Mouse (Mus musculus) gastrocnemius, adult 8-10 months (tissue): ENCODE data around the gene Id1. TPM values are rescaled to one million over a fixed set of nuclear protein-coding genes. Genes with fewer than 3 reads are reported as not detected.

Source experiments
- DNase-seq, 2 experiments: peaks; one replicate each; pipeline ENCODE4 v3.0.0; 2022; ENCODE audit warnings: low spot score in 2 of 2
- total RNA-seq, 4 experiments: library from RNA; stranded (reverse); gene quantifications; 2 replicates each; pipeline ENCODE4 v1.2.4; 2022

The Id1 gene
- 10 to 100 TPM in 1 of 4 experiments, 1 to 10 TPM in 3; 6.7 to 16.6 (median 8.4) TPM for total RNA-seq

DNA sequence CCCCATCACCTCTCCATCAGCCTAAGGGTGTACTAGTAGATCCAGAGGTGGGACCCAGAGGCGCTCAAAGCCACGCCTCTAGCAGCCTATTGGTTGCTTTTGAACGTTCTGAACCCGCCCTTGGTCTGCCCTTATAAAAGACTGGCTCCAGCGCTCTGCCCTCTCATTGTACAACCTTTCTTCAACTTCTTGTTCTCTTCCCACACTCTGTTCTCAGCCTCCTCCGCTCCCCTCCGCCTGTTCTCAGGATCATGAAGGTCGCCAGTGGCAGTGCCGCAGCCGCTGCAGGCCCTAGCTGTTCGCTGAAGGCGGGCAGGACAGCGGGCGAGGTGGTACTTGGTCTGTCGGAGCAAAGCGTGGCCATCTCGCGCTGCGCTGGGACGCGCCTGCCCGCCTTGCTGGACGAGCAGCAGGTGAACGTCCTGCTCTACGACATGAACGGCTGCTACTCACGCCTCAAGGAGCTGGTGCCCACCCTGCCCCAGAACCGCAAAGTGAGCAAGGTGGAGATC, at the start of gene Id1:
Gene Id1 (plus strand): TSS at position 162 of the 512 bp plus-strand sequence.
- peak; percentile 63 to 70 for DNase-seq

DNA sequence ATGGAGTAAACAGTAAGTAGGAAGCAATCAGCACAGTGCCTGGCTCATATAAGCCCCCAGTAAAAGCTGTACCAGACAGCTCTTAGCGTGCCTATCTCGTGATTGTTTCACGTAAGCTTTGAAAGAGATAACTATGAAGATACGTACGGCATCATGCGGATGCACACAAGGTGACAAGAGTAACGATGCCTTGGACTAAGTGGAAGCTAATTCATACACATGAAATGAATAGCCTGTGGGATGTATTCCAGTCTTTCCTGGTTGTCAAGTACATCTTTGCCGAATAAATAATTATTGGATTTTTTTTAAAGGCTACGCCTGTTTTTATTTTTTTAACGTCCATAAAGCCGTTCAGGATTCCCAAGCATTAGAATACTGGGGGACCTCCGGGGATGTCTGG, 49.7 kb upstream of the Id1 start:
- DNase-seq: no peak

DNA sequence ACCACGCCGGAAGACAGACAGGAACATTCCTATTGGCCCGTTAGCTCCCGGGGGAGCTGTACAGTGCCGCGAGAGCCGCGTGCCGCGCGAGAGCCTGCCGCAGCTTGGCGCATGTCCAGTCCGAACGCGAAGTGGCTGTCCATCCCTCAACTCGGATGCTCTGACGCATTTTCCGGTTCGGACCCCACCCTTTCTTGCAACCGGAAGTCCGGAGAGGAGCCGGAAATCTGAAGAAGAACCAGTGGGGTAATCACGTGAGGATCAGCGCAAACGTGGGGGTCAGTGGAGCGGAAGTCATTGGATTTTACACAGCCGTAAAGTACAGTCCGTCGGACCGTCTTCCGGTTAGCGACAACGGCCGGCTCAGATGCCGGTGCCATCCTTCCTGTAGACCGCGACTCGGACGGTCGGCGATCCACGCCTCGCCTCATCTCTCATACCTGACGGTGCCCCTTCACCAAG, 49.2 kb upstream of the Id1 start, which contains the start of gene Mcts2:
Gene Mcts2 (plus strand): TSS at position 230 of the 462 bp plus-strand sequence.
- DNase-seq: peak; percentile 88 to 93

DNA sequence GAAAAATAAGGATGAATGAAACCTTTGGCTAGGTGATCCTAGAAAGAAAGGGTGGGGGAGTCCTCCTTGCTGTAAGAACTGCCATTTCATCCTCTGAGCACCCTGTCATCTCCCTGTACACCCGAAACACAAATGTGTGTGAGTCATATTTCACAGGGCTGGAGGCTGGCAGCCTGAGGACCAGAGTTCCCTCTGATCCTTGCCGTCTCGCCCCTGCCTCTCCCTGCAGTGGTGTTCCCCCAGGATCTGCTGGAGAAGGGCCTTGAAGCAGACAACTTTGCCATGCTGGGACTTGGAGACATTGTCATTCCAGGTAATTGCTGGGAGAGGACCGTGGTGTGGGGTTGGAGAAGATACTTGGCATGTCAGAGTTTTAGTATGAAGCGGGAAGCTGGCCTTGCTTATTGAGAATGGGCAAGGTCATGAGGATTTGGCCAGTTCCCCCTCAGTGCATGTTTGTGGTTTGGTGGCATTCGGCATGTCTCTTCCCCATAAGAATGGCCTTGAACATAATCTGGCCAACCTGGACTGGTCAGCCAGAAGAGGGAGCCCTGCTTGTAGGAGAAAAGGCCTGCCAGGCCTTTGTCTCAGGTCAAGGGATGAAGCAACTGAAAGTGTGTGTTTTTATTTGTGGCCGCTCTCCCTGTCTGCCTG, 44.4 kb upstream of the Id1 start:
- DNase-seq: no peak

DNA sequence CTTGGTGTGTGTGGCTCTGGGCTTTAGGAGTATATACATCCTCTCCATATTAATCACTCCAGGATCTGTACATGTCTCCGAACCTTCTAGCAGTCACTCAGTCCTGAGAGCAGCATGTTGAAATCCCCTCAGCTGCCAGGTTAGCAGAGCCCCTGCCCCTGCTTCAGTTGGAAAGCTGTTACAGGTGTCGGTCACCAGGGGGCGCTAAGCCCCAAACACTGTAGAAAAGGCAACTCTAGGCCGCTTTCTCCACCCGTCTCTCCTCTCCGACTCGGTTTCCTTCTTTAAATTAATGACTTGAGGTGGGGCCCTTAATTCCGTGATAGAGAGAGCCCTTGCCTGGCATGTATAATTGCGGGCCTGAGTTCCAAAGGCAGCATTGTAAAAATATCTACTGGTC, 42.8 kb upstream of the Id1 start:
- peak in 1 of 2 experiments; percentile 36 for DNase-seq

GRCm38 (mm10) chr2:152693735-152694134, 42.3 kb upstream of the Id1 start:
- DNase-seq: no peak

GRCm38 (mm10) chr2:152694708-152695107, 41.3 kb upstream of the Id1 start:
- DNase-seq: no peak

DNA sequence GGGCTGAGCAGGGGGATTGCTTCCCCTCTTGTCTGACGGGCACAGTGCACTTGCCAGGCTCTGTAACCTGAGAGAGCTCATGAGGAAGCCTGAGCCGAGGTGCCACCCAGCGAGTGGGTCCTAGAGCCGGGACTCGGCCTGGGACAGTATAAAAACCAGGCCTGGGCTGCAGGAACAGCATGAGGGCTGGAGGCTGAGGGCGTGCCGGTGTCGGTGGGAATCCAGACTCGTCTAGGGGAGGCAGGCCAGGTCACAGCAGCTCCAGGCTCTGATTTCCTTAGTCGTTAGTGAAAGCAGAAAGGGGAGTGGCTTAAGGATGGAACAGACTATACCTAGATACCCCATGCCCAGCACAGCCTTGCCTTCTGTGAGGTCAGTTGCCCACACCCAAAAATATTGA, 40.0 kb upstream of the Id1 start:
- DNase-seq: no peak

GRCm38 (mm10) chr2:152696476-152697164, 39.4 kb upstream of the Id1 start:
- peak; percentile 88 for DNase-seq

DNA sequence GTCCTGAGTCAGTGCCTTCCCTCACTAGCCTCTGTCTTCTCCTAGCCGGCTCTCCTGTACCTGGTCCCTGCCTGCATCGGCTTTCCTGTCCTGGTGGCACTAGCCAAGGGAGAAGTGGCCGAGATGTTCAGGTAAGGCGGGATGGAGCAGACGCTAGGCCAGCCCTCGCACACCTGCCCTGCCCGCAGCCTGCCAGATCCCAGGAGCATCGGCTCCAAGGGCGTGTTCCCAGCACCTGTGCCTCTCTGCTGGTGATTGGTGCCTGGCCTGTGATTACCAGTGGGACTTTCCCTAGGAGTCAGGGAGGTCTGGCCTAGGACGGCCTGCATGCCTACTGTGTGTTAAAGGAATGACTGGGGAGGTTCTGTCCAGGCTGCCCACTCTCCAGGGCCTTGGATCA, 35.9 kb upstream of the Id1 start:
- no peak for DNase-seq

DNA sequence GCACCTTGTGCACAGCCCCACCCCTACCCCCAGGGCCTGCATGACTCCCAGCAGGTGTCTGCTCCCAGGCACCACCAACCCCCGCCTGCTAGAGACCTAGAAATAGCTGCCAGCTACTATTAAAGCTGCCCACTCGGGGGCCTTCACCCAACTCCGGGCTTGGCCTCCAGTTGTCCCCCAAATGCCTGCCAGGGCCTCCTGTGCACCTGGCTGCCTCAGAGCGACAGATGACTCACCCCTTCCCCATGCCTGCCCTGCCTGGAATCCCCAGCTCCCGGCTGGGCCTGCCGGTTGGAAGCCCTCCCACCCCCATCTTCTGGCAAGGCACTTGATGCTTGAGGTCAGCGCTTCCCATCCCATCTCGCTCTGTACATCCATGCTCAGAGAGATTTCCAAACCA, 35.3 kb upstream of the Id1 start:
- DNase-seq: no peak

- no peak for DNase-seq
Measured at GRCm38 (mm10) chr2:152703596-152704255, 32.3 kb upstream of the Id1 start.

DNA sequence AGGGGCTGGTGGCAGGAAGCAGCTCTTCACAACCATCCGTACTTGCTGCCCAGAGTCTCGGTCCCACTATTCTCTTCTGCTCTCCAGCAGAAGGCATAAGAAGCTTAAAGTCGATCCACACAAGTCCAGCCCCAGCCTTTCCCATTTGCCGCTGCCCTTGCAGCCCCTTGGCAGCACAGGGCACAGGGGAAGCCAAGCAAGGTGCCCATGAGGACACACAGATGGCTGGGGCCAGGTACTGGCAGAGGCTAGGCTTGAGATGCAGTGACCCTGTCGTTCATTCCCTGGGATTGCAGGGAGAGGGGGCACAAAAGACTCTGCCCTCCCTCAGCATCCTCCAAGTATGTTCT, 31.8 kb upstream of the Id1 start:
- no peak for DNase-seq

DNA sequence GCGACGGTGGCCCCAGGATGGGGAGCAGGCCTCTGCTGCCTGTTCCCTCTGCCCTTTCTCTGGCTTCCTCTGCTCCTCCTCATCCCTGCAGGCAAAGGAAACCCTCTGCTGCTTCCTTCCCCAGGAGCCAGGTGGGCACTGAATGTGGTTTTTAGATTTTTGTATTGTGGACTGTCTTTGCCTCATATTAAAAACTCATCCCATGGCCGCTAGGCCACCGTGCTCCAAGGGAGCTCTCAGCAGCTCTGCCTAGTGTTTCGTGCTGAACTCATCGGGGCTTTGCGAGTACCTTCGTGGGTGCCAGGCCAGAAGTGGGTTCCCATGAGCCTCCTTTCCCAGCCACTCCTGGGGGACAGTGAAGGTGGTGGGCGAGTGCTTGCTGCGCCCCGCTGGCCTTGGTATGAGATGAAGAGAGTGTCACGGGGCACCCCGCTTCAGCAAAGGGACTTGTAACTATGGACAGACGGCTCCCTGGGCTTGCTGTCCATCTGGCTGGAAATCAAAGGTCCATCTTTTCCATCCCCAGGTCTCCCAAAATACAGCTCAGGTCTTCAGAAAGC, 31.2 kb upstream of the Id1 start:
- DNase-seq: no peak

- peak; percentile 47 to 66 for DNase-seq
Measured at GRCm38 (mm10) chr2:152705993-152706571, 30.0 kb upstream of the Id1 start.

- no peak for DNase-seq
Measured at GRCm38 (mm10) chr2:152707186-152707585, 28.9 kb upstream of the Id1 start.

GRCm38 (mm10) chr2:152707627-152708026, 28.4 kb upstream of the Id1 start:
- peak; percentile 83 to 85 for DNase-seq

- DNase-seq: no peak
Measured at GRCm38 (mm10) chr2:152709066-152709465, 27.0 kb upstream of the Id1 start.

GRCm38 (mm10) chr2:152716241-152716772, 19.7 kb upstream of the Id1 start:
- no peak for DNase-seq

- DNase-seq: no peak
Measured at GRCm38 (mm10) chr2:152717652-152718051, 18.4 kb upstream of the Id1 start.

DNA sequence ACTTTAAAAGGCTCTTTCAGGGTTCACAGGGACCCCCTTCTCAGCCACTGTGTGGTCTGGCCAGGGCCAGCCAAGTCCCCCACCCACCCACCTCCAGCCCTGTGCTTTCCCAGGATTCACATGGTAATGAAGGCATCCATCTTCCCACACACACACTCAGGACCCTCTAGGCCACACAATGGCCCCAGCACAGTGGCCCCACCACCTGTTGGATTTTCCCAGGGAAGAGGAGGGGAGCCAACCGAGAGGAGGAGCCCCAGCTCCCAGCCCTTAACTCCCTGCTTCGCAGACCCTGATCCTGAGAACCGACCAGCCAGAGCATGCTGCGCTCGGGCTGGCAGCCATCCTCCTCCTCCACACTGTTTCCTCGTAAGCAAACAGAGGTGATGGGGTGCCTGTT, 18.0 kb upstream of the Id1 start:
- DNase-seq: no peak
